Mouse (Mus musculus) MEL (cell line): ENCODE measurements around the gene Fgfr2.

Experiments
- CTCF ChIP-seq, 3 experiments: IDR thresholded peaks in 2 of 3; conservative IDR thresholded peaks in 1 of 3; 2 replicates each; pipeline ENCODE4 v1.5.1; 2011 to 2012; ENCODE audit warnings: low read length in 3 of 3, low read depth in 2 of 3, mild to moderate bottlenecking in 2 of 3, improper control_type of control experiment in 1 of 3, inconsistent platforms in 1 of 3, mixed read lengths in 1 of 3, moderate library complexity in 1 of 3; ENCODE audit not compliant: control insufficient read depth in 1 of 3, insufficient read depth in 1 of 3, poor library complexity in 1 of 3, severe bottlenecking in 1 of 3
- NELFE ChIP-seq: IDR thresholded peaks from 2 replicates; pipeline ENCODE4 v1.6.1; 2011; ENCODE audit warnings: low read depth, low read length, improper control_type of control experiment
- NRF1 ChIP-seq: IDR thresholded peaks from 2 replicates; pipeline ENCODE4 v1.6.1; 2014; ENCODE audit warnings: low read depth, mild to moderate bottlenecking, inconsistent platforms, low read length, improper control_type of control experiment, moderate library complexity; ENCODE audit not compliant: poor library complexity, insufficient read depth, severe bottlenecking
- SMC3 ChIP-seq: IDR thresholded peaks from 2 replicates; pipeline ENCODE4 v1.6.1; 2011; ENCODE audit warnings: low read depth, low read length, improper control_type of control experiment
- TCF12 ChIP-seq: IDR thresholded peaks from 2 replicates; pipeline ENCODE4 v1.6.1; 2014; ENCODE audit warnings: low read depth, mild to moderate bottlenecking, inconsistent platforms, low read length, improper control_type of control experiment, moderate library complexity
- USF2 ChIP-seq, 2 experiments: IDR thresholded peaks; 2 replicates each; pipeline ENCODE4 v1.6.1; 2011 to 2012; ENCODE audit warnings: improper control_type of control experiment in 2 of 2, low read length in 2 of 2, borderline replicate concordance in 1 of 2, inconsistent platforms in 1 of 2, low read depth in 1 of 2, mild to moderate bottlenecking in 1 of 2; ENCODE audit not compliant: insufficient read depth in 1 of 2

GRCm38 (mm10) chr7:133011611-133012010, 111.5 kb downstream of the Fgfr2 start:
- no peak for TF ChIP-seq TCF12
- TF ChIP-seq CTCF (IDR thresholded peaks at IDR 0.05 in 2 of 3, conservative IDR thresholded peaks at IDR 0.05 in 1 of 3; ENCODE audit: control insufficient read depth in 1 of 3, insufficient read depth in 1 of 3, low read depth in 2 of 3, low read length in 3 of 3, poor library complexity in 1 of 3, severe bottlenecking in 1 of 3) = no peak
- no peak for TF ChIP-seq NRF1
- TF ChIP-seq NELFE = no peak
- TF ChIP-seq USF2 (IDR thresholded peaks at IDR 0.05; ENCODE audit: borderline replicate concordance in 1 of 2, insufficient read depth in 1 of 2, low read depth in 1 of 2, low read length in 2 of 2) = no peak
- no peak for TF ChIP-seq SMC3
